Mouse (Mus musculus) stomach, embryonic 16.5 days (tissue): ENCODE results near the gene Acvr1c. TPM values are rescaled to one million over a fixed set of nuclear protein-coding genes. Genes with fewer than 3 reads are reported as not detected.

ENCODE experiments used
- ATAC-seq: fragments of 200-750 bp; cut with Nextera tagmentation; 2 replicates; pipeline ENCODE4 v1.8.0; 2017; ENCODE audit warnings: moderate number of reproducible peaks, moderate TSS enrichment; ENCODE audit not compliant: insufficient read depth, low FRiP score
- H3K27ac ChIP-seq: fragments of 300-500 bp; sonication (generic); 2 replicates; pipeline ENCODE4 v1.5.1; 2014; ENCODE audit warnings: low read length
- H3K27me3 ChIP-seq: fragments of 300-500 bp; sonication (generic); 2 replicates; pipeline ENCODE4 v1.6.1; 2014; ENCODE audit warnings: low read length, control low read depth, mixed read lengths; ENCODE audit not compliant: control insufficient read depth, insufficient read depth
- H3K36me3 ChIP-seq: fragments of 300-500 bp; sonication (generic); 2 replicates; pipeline ENCODE4 v1.6.1; 2014; ENCODE audit warnings: low read length; ENCODE audit not compliant: control insufficient read depth, insufficient read depth
- H3K4me1 ChIP-seq: fragments of 300-500 bp; sonication (generic); 2 replicates; pipeline ENCODE4 v1.6.1; 2014; ENCODE audit warnings: low read length, control low read depth, mixed read lengths; ENCODE audit not compliant: control insufficient read depth, insufficient read depth
- H3K4me2 ChIP-seq: fragments of 300-500 bp; sonication (generic); 2 replicates; pipeline ENCODE4 v1.6.1; 2014; ENCODE audit warnings: low read depth, low read length, mixed read lengths
- H3K4me3 ChIP-seq: fragments of 300-500 bp; sonication (generic); replicated peaks from 2 replicates; pipeline ENCODE4 v1.5.1; 2014; ENCODE audit warnings: mild to moderate bottlenecking, low read length
- H3K9ac ChIP-seq: fragments of 300-500 bp; sonication (generic); 2 replicates; pipeline ENCODE4 v1.6.1; 2014; ENCODE audit warnings: low read length
- H3K9me3 ChIP-seq: fragments of 300-500 bp; sonication (generic); replicated peaks from 2 replicates; pipeline ENCODE4 v1.6.1; 2016; ENCODE audit warnings: low read length, control low read depth; ENCODE audit not compliant: control insufficient read depth
- WGBS: fragments of 180-500 bp; shearing (Covaris S2); extraction: QIAGEN DNeasy Blood & Tissue Kit; methylation state at CpG from one replicate; pipeline ENCODE4 v1.1.7; 2014; 5-methylcytosine and 5-hydroxymethylcytosine counted together
- polyA plus RNA-seq: library from polyadenylated mRNA; unstranded; fragments of >200 nt; fragmentation: Nextera tagmentation; extraction: Ambion mirVana; gene quantifications from 2 replicates; pipeline ENCODE4 v1.2.1, GENCODE M21; 2015

Acvr1c gene
- polyA plus RNA-seq, 1 experiment from 2014 or later: 1.1 TPM

GRCm38 (mm10) chr2:58357068-58357413 lies 654 bp downstream of the Acvr1c start:
- Histone ChIP-seq H3K4me2 (peak overlapping the region; percentile 97), H3K4me3 (peak overlapping the region; percentile 65), H3K9ac (peak overlapping the region; percentile 67), H3K4me1 (peaks cover 5% of the 10 kb centered on the region; the same call in 1 of the 2 replicates), H3K36me3 (no peaks in the 10 kb centered on the region), H3K9me3 (no peaks in the 10 kb centered on the region), H3K27ac (no peak overlapping the region), H3K27me3 (peaks cover 4% of the 10 kb centered on the region; the same call in 1 of the 2 replicates)
- 0 out of 2 replicates have a peak, but pooled peaks have one; percentile 18 for ATAC-seq
- WGBS: under 1% methylated on average over 7 of the region's 7 CpGs

- Histone ChIP-seq H3K4me3 (no peak overlapping the region), H3K9me3 (no peaks in the 10 kb centered on the region), H3K4me2 (no peak overlapping the region), H3K36me3 (no peaks in the 10 kb centered on the region), H3K27ac (no peak overlapping the region), H3K4me1 (peaks cover 5% of the 10 kb centered on the region; the same call in 1 of the 2 replicates), H3K27me3 (peaks cover 4% of the 10 kb centered on the region; the same call in 1 of the 2 replicates), H3K9ac (no peak overlapping the region)
- WGBS: 89% methylated on average over 3 of the region's 3 CpGs
- no peak for ATAC-seq
These were observed 3.3 kb downstream of the Acvr1c start for GRCm38 (mm10) chr2:58354389-58354788.

- peaks cover 5% of the 10 kb centered on the region; the same call in 1 of the 2 replicates for H3K4me1 ChIP-seq
- WGBS: 52% methylated on average over 5 of the region's 5 CpGs
- H3K4me3 ChIP-seq: no peak overlapping the region
- no peaks in the 10 kb centered on the region; the same call in 1 of the 2 replicates for H3K27me3 ChIP-seq
- no peaks in the 10 kb centered on the region for H3K36me3 ChIP-seq
- ATAC-seq: no peak
- H3K9me3 ChIP-seq: no peaks in the 10 kb centered on the region
- no peak overlapping the region for H3K4me2 ChIP-seq
- no peak overlapping the region for H3K9ac ChIP-seq
- no peak overlapping the region for H3K27ac ChIP-seq
These were observed 4.8 kb downstream of the Acvr1c start for GRCm38 (mm10) chr2:58352846-58353245.

- Histone ChIP-seq H3K36me3 (no peaks in the 10 kb centered on the region), H3K4me2 (no peak overlapping the region), H3K4me3 (no peak overlapping the region), H3K27me3 (no peaks in the 10 kb centered on the region; the same call in 1 of the 2 replicates), H3K4me1 (no peaks in the 10 kb centered on the region), H3K9me3 (no peaks in the 10 kb centered on the region), H3K9ac (no peak overlapping the region), H3K27ac (no peak overlapping the region)
- 85% methylated on average over 2 of the region's 2 CpGs for WGBS
- ATAC-seq: no peak
These were observed 7.0 kb downstream of the Acvr1c start for GRCm38 (mm10) chr2:58350657-58351056.

GRCm38 (mm10) chr2:58336730-58337129 lies 21.0 kb downstream of the Acvr1c start:
- H3K27ac ChIP-seq: no peak overlapping the region
- no peak overlapping the region for H3K4me3 ChIP-seq
- H3K9ac ChIP-seq: no peak overlapping the region
- H3K9me3 ChIP-seq: no peaks in the 10 kb centered on the region
- H3K4me1 ChIP-seq: no peaks in the 10 kb centered on the region
- H3K27me3 ChIP-seq: no peaks in the 10 kb centered on the region
- H3K4me2 ChIP-seq: no peak overlapping the region
- WGBS: 49% methylated on average over 5 of the region's 5 CpGs
- H3K36me3 ChIP-seq: no peaks in the 10 kb centered on the region
- peak; percentile 56; the same call in 1 of the 2 replicates for ATAC-seq

- Histone ChIP-seq H3K36me3 (no peaks in the 10 kb centered on the region), H3K4me3 (no peak overlapping the region), H3K4me2 (no peak overlapping the region), H3K27ac (no peak overlapping the region), H3K4me1 (no peaks in the 10 kb centered on the region), H3K9me3 (no peaks in the 10 kb centered on the region), H3K27me3 (no peaks in the 10 kb centered on the region), H3K9ac (no peak overlapping the region)
- 76% methylated on average over 5 of the region's 5 CpGs for WGBS
- ATAC-seq: no peak
These were observed 28.1 kb downstream of the Acvr1c start for GRCm38 (mm10) chr2:58329589-58329988.

- Histone ChIP-seq H3K27ac (no peak overlapping the region), H3K4me1 (no peaks in the 10 kb centered on the region), H3K36me3 (no peaks in the 10 kb centered on the region), H3K9ac (peak overlapping the region; percentile 73), H3K9me3 (no peaks in the 10 kb centered on the region), H3K4me3 (peak overlapping the region; percentile 46), H3K4me2 (peak overlapping the region; percentile 74), H3K27me3 (no peaks in the 10 kb centered on the region)
- ATAC-seq: peak; percentile 56; the same call in 1 of the 2 replicates
- 16% methylated on average over 23 of the region's 23 CpGs for WGBS
These were observed 33.4 kb downstream of the Acvr1c start for GRCm38 (mm10) chr2:58324118-58324901.

- no peaks in the 10 kb centered on the region for H3K36me3 ChIP-seq
- WGBS: 71% methylated on average over 6 of the region's 6 CpGs
- ATAC-seq: no peak
These were observed 34.4 kb downstream of the Acvr1c start for GRCm38 (mm10) chr2:58323274-58323673.

GRCm38 (mm10) chr2:58316186-58316585 lies 41.5 kb downstream of the Acvr1c start:
- H3K4me1 ChIP-seq: no peaks in the 10 kb centered on the region
- no peaks in the 10 kb centered on the region for H3K36me3 ChIP-seq
- no peaks in the 10 kb centered on the region for H3K9me3 ChIP-seq
- no peak overlapping the region for H3K4me3 ChIP-seq
- H3K9ac ChIP-seq: no peak overlapping the region
- ATAC-seq: no peak
- no peak overlapping the region for H3K27ac ChIP-seq
- H3K27me3 ChIP-seq: no peaks in the 10 kb centered on the region
- no peak overlapping the region for H3K4me2 ChIP-seq
- WGBS: 88% methylated on average over 7 of the region's 7 CpGs

More at GRCm38 (mm10) chr2:58323274-58323673, 34.4 kb downstream of the Acvr1c start:
- Histone ChIP-seq H3K4me2 (no peak overlapping the region), H3K9ac (no peak overlapping the region), H3K9me3 (no peaks in the 10 kb centered on the region), H3K27ac (no peak overlapping the region), H3K27me3 (no peaks in the 10 kb centered on the region), H3K4me1 (no peaks in the 10 kb centered on the region), H3K4me3 (no peak overlapping the region)
